Mouse (Mus musculus) heart, embryonic 11.5 days (tissue): ENCODE data around the gene Tfr2. TPM values are rescaled to one million over a fixed set of nuclear protein-coding genes. Genes with fewer than 3 reads are reported as not detected.
A peak's percentile ranks its signal among the peaks of the same experiment; 100 is the strongest.

Experiments used
- ATAC-seq: fragments of 200-750 bp; cut with Nextera tagmentation; replicated peaks from 2 replicates; pipeline ENCODE4 v1.8.0; 2017; ENCODE audit warnings: moderate library complexity; ENCODE audit not compliant: insufficient number of reproducible peaks, low FRiP score, low TSS enrichment
- H3K27ac ChIP-seq: fragments of 300-500 bp; sonication (generic); 2 replicates; pipeline ENCODE4 v1.5.1; 2014; ENCODE audit warnings: mild to moderate bottlenecking, low read depth, low read length
- H3K27me3 ChIP-seq: fragments of 300-500 bp; sonication (generic); 2 replicates; pipeline ENCODE4 v1.6.1; 2014; ENCODE audit warnings: mild to moderate bottlenecking, low read length, mixed read lengths; ENCODE audit not compliant: control insufficient read depth, insufficient read depth
- H3K36me3 ChIP-seq: fragments of 300-500 bp; sonication (generic); 2 replicates; pipeline ENCODE4 v1.6.1; 2014; ENCODE audit warnings: mild to moderate bottlenecking, low read length, moderate library complexity, mixed read lengths; ENCODE audit not compliant: control insufficient read depth, insufficient read depth
- H3K4me1 ChIP-seq: fragments of 300-500 bp; sonication (generic); 2 replicates; pipeline ENCODE4 v1.6.1; 2014; ENCODE audit warnings: low read length; ENCODE audit not compliant: control insufficient read depth, insufficient read depth
- H3K4me2 ChIP-seq: fragments of 300-500 bp; sonication (generic); 2 replicates; pipeline ENCODE4 v1.6.1; 2014; ENCODE audit warnings: mild to moderate bottlenecking, moderate library complexity
- H3K4me3 ChIP-seq: fragments of 300-500 bp; sonication (generic); 2 replicates; pipeline ENCODE4 v1.5.1; 2014; ENCODE audit warnings: low read depth, low read length
- H3K9ac ChIP-seq: fragments of 300-500 bp; sonication (generic); 2 replicates; pipeline ENCODE4 v1.6.1; 2014; ENCODE audit warnings: mild to moderate bottlenecking, low read depth, low read length, moderate library complexity
- H3K9me3 ChIP-seq: fragments of 300-500 bp; sonication (generic); replicated peaks from 2 replicates; pipeline ENCODE4 v1.6.1; 2016; ENCODE audit warnings: low read length; ENCODE audit not compliant: control insufficient read depth
- WGBS: fragments of 180-500 bp; shearing (Covaris S2); extraction: QIAGEN DNeasy Blood & Tissue Kit; methylation state at CpG from one replicate; pipeline ENCODE4 v1.1.7; 2014; ENCODE audit not compliant: insufficient replicate concordance; 5-methylcytosine and 5-hydroxymethylcytosine counted together
- polyA plus RNA-seq: library from polyadenylated mRNA; unstranded; fragments of >200 nt; fragmentation: Nextera tagmentation; extraction: Ambion mirVana; gene quantifications from 2 replicates; pipeline ENCODE4 v1.2.1, GENCODE M21; 2014

The Tfr2 gene
- polyA plus RNA-seq, 1 experiment from 2014 or later: 3.5 TPM

DNA sequence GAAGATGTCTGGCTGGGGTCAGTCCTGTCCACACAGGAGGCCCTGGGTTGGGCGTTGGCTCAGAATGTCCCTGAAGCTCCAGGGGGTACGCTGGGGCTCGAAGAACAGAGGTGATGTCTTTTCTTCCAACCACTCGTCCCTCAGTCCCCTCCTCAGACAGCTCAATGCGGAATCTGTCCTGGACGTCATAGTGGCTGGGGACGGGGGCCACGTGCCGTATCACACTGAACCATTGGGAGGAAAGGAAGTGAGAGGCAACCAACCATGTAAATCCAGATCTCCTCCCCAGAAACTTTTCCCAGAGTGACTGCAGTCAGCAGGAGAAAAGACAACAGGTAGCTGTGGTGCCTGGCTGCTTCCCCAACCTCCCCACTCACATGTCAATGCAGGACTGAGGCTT lies 30.0 kb downstream of the Tfr2 start:
- Histone ChIP-seq H3K4me1 (peaks cover 11% of the 10 kb centered on the region), H3K27me3 (no peaks in the 10 kb centered on the region), H3K27ac (peak overlapping the region; percentile 22; the same call in 1 of the 2 replicates), H3K9me3 (no peaks in the 10 kb centered on the region), H3K36me3 (peaks cover 2% of the 10 kb centered on the region), H3K9ac (peak overlapping the region; percentile 87), H3K4me2 (peak overlapping the region; percentile 98), H3K4me3 (peak overlapping the region; percentile 80)
- 68% methylated on average over 9 of the region's 9 CpGs for WGBS
- ATAC-seq: no peak

DNA sequence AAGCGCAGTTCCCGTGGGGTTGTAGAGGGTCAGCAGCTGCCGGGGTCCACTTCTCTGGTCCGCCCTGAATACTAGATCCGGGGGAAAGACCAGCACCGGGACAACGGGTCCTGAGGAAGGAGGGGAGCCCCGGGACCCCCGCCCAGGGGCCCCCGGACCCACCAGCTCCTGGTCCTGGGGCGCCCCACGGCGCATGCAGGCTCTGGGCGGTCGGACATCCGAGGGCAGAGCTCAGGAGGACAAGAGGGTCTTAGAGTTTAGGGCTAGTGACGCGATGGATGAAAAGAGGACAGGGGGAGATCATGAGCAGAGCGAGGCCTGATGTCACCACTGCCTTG lies 30.6 kb downstream of the Tfr2 start:
- H3K36me3 ChIP-seq: peaks cover 6% of the 10 kb centered on the region
- peaks cover 11% of the 10 kb centered on the region for H3K4me1 ChIP-seq
- no peaks in the 10 kb centered on the region for H3K9me3 ChIP-seq
- H3K27ac ChIP-seq: peak overlapping the region; percentile 22
- H3K4me3 ChIP-seq: peak overlapping the region; percentile 80
- no peaks in the 10 kb centered on the region for H3K27me3 ChIP-seq
- peak; percentile 60 for ATAC-seq
- WGBS: 2% methylated on average over 19 of the region's 19 CpGs
- peak overlapping the region; percentile 98 for H3K4me2 ChIP-seq
- H3K9ac ChIP-seq: peak overlapping the region; percentile 87

- ATAC-seq: peak; percentile 94
- Histone ChIP-seq H3K9me3 (no peaks in the 10 kb centered on the region), H3K9ac (peak within 1 kb of the TSS; percentile 87), H3K27ac (peak within 1 kb of the TSS; percentile 86), H3K4me2 (peak within 1 kb of the TSS; percentile 98), H3K4me1 (peaks cover 11% of the 10 kb centered on the region), H3K27me3 (no peaks in the 10 kb centered on the region), H3K36me3 (peaks cover 7% of the 10 kb centered on the region), H3K4me3 (peak within 1 kb of the TSS; percentile 80)
- WGBS: under 1% methylated on average over 41 of the region's 41 CpGs
These were observed 31.2 kb downstream of the Tfr2 start, which contains the start of gene Mospd3 for GRCm38 (mm10) chr5:137600619-137601364. Mospd3 (minus strand) TSS chr5:137601058.

DNA sequence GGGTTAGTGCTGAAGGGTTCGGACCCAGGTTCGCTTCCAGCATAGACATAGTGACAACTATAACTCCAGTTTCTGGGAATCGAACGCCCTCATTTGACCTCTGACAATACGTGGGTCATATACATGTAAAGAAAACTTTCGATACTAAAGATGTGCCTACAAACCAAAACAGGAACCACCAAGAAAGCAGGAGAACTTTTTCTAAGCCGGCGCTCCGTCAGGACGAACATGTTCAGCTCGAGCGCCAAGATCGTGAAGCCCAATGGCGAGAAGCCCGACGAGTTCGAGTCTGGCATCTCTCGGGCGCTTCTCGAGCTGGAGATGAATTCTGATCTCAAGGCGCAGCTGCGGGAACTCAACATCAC lies 31.7 kb downstream of the Tfr2 start:
- Histone ChIP-seq H3K9me3 (no peaks in the 10 kb centered on the region), H3K9ac (peak overlapping the region; percentile 68), H3K27me3 (no peaks in the 10 kb centered on the region), H3K4me1 (peaks cover 11% of the 10 kb centered on the region), H3K27ac (peak overlapping the region; percentile 37; the same call in 1 of the 2 replicates), H3K4me3 (peak overlapping the region; percentile 80), H3K4me2 (peak overlapping the region; percentile 68), H3K36me3 (peaks cover 9% of the 10 kb centered on the region)
- 1% methylated on average over 22 of the region's 22 CpGs for WGBS
- no peak for ATAC-seq

DNA sequence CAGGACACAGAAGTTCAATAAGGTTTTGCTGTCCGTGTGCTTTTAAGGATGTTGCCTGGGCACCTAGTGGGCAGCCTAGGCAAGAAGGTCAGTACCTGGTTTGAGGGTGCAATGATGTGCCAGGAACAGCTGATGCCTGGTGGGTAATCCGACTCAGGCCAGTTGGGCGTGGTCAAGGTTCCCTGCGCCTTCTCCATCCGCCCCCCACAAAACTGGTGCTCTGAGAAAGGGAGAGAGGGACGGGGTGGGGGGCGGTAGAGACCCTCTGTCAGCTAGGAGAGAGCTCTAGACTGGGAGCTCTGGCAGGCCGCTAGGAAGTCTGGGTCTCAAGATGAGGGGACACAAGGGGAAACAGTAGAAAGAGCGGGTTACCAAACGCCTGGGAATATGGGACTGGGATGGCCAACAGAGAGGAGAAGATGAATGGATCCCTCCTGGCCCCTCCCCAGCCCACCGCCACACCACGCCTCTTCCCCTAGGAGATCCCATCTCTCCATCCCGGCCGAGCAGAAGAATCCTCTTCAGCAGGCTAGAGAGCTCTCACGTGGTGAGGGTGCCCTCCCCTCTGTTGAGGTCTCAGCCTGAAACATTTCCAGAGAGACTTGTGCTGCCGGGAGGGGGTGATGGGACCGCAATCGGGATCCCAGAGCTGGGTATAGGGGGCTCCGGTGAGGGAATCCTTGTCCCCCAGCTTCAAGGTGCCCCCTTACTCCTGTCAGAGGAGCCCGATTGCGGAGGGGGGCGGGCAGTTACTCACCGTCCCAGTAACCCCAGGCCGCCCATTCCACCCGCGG lies 38.4 kb downstream of the Tfr2 start:
- Histone ChIP-seq H3K27me3 (no peaks in the 10 kb centered on the region), H3K27ac (no peak overlapping the region), H3K36me3 (peaks cover 14% of the 10 kb centered on the region), H3K9ac (peak overlapping the region; percentile 35; the same call in 1 of the 2 replicates), H3K4me2 (peak overlapping the region; percentile 66), H3K4me3 (peak overlapping the region; percentile 20; the same call in 1 of the 2 replicates), H3K4me1 (peaks cover 35% of the 10 kb centered on the region), H3K9me3 (no peaks in the 10 kb centered on the region)
- WGBS: 16% methylated on average over 26 of the region's 26 CpGs
- ATAC-seq: no peak

- H3K4me2 ChIP-seq: peak overlapping the region; percentile 66
- H3K27ac ChIP-seq: no peak overlapping the region
- 19% methylated on average over 23 of the region's 23 CpGs for WGBS
- H3K36me3 ChIP-seq: peaks cover 14% of the 10 kb centered on the region
- ATAC-seq: no peak
- H3K9ac ChIP-seq: peak overlapping the region; percentile 35
- peaks cover 39% of the 10 kb centered on the region for H3K4me1 ChIP-seq
- H3K9me3 ChIP-seq: no peaks in the 10 kb centered on the region
- H3K4me3 ChIP-seq: peak overlapping the region; percentile 20; the same call in 1 of the 2 replicates
- H3K27me3 ChIP-seq: no peaks in the 10 kb centered on the region
These were observed 39.1 kb downstream of the Tfr2 start for GRCm38 (mm10) chr5:137608654-137609190.

DNA sequence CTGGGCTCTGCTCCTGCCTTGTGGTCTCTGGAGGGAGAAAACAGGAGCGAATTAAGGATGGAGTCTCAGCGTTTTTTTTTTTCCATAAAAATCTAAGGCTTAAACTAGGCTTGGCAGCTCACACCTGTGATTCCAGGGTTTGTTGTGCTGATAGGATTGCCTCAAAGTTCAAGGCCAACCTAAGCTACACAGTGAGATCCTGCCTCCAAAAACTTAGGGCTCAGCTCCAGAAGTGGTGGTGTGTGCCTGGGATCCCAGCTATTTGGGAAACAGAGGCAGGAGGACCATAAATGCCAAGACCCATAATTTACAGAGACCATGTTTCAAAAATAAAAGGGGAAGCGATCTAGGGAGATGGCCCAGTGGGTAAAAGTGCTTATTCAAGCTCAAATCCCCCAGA lies 39.7 kb downstream of the Tfr2 start:
- 53% methylated on average over 3 of the region's 3 CpGs for WGBS
- Histone ChIP-seq H3K9me3 (no peaks in the 10 kb centered on the region), H3K36me3 (peaks cover 14% of the 10 kb centered on the region), H3K27ac (no peak overlapping the region), H3K4me2 (peak overlapping the region; percentile 66), H3K4me1 (peaks cover 41% of the 10 kb centered on the region), H3K9ac (no peak overlapping the region), H3K27me3 (no peaks in the 10 kb centered on the region), H3K4me3 (0 out of 2 replicates have a peak overlapping the region, but pooled peaks have one; percentile 20)
- no peak for ATAC-seq

DNA sequence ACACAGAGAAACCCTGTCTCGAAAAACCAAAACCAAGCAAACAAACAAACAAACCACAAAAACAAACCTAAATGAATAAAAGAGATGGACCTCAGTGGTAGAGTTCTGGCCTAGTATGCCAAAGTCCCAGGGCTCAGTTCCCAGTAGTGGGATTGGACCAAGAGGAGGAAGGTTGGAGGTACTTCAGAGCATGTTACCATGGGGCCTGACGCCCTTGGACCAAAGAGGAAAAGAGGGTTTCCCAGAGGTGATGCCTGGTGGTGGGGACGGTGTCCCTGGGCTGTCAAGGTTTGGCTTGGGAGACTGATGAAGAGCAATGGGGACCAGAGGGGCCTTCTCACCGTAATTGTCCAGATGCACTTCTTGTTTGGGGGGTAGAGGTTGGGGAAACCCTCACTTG lies 40.4 kb downstream of the Tfr2 start:
- no peak for ATAC-seq

More for the DNA sequence above, 40.4 kb downstream of the Tfr2 start:
- Histone ChIP-seq H3K27ac (peak overlapping the region; percentile 84), H3K4me3 (peak overlapping the region; percentile 38), H3K4me1 (peaks cover 41% of the 10 kb centered on the region), H3K27me3 (no peaks in the 10 kb centered on the region), H3K9me3 (no peaks in the 10 kb centered on the region), H3K9ac (peak overlapping the region; percentile 11), H3K4me2 (peak overlapping the region; percentile 66), H3K36me3 (peaks cover 12% of the 10 kb centered on the region)
- whole genome bisulfite sequencing: 61% methylated on average over 4 of the region's 4 CpGs
